Mouse (Mus musculus): Measurements from ENCODE around the gene Eprs. TPM values are rescaled to one million over a fixed set of nuclear protein-coding genes. Genes with fewer than 3 reads are reported as not detected.

Eprs gene
- total and polyA plus RNA-seq, 2 experiments = 11.2 to 100 TPM

DNA sequence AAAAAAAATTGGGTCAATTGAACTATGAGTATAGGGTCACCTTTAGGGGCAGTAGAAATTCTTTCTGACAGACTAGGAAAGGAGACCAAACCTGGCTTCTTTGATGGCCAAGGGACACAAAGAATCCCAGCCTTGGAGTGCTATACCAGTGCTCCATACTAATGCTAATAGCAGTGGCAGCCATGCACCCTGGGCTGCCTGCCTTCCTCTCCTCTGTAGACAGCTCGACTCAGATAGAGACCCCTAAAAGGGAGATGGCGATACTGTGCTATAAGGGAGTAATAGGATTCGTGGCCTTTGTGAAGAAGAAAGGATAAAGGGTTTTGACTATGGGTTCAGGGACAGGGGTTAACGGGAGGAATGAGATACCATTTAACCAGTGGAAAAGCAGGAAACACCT, 91.3 kb downstream of the Eprs start:
- WGBS = 60% methylated on average over 4 of the region's 4 CpGs
- DNase-seq (ENCODE audit: extremely low read depth, low read depth, low spot score) = no peak
- Histone ChIP-seq H3K36me3 (ENCODE audit: control insufficient read depth, insufficient read depth, low read length) (no peaks in the 10 kb centered on the region), H3K79me2 (ENCODE audit: control insufficient read depth, insufficient read depth, low read length) (peaks cover 10% of the 10 kb centered on the region), H3K4me1 (ENCODE audit: control insufficient read depth, insufficient read depth, low read length) (peaks cover 12% of the 10 kb centered on the region), H3K4me3 (ENCODE audit: insufficient read depth, low read depth, low read length) (no peak overlapping the region), H3K27me3 (ENCODE audit: control insufficient read depth, insufficient read depth, low read length) (no peaks in the 10 kb centered on the region), H3K27ac (replicated peaks; ENCODE audit: insufficient read depth, low read depth, low read length) (no peak overlapping the region), H3K9ac (ENCODE audit: low read depth, low read length) (no peak overlapping the region)
- TF ChIP-seq CTCF (IDR thresholded peaks at IDR 0.05; ENCODE audit: low read depth, low read length) = no peak
- TF ChIP-seq POLR2A (IDR thresholded peaks at IDR 0.05; ENCODE audit: extremely low read depth, insufficient read depth, low read length) = no peak

DNA sequence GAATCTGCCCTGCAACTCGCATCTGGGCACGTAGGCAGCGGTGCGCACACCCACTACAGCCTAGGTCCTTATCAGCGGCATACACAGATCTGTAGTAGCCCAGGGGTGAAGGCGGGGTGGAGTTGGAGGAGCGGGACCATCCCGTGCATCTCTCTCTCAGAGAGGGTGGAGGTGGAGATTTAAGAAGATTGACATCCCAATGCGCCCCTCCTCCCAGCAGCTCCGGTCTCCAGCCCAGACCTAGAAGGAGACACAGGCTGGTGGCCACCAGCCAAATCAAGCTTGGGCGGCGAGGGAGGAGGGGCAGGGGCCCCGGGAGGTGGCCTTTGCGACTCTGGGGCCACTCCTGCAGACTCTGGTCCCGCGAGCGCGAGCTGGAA, 91.7 kb downstream of the Eprs start, which contains the start of gene Slc30a10:
Gene Slc30a10 (plus strand): TSS at position 274 of the 380 bp plus-strand sequence.
- peaks cover 10% of the 10 kb centered on the region for H3K79me2 ChIP-seq (ENCODE audit: control insufficient read depth, insufficient read depth, low read length)
- H3K36me3 ChIP-seq (ENCODE audit: control insufficient read depth, insufficient read depth, low read length) = no peaks in the 10 kb centered on the region
- peak within 1 kb of the TSS; percentile 81 for H3K4me3 ChIP-seq (ENCODE audit: insufficient read depth, low read depth, low read length)
- peak; percentile 69 for DNase-seq (ENCODE audit: extremely low read depth, low read depth, low spot score)
- H3K4me1 ChIP-seq (ENCODE audit: control insufficient read depth, insufficient read depth, low read length) = peaks cover 13% of the 10 kb centered on the region
- 2% methylated on average over 18 of the region's 18 CpGs for WGBS
- TF ChIP-seq POLR2A (IDR thresholded peaks at IDR 0.05; ENCODE audit: extremely low read depth, insufficient read depth, low read length) (0 out of 2 replicates have a peak, but pooled peaks have one; percentile 28), CTCF (IDR thresholded peaks at IDR 0.05; ENCODE audit: low read depth, low read length) (no peak)
- peak within 1 kb of the TSS; percentile 84 for H3K27ac ChIP-seq (replicated peaks; ENCODE audit: insufficient read depth, low read depth, low read length)
- H3K9ac ChIP-seq (ENCODE audit: low read depth, low read length) = peak within 1 kb of the TSS; percentile 86
- H3K27me3 ChIP-seq (ENCODE audit: control insufficient read depth, insufficient read depth, low read length) = no peaks in the 10 kb centered on the region

DNA sequence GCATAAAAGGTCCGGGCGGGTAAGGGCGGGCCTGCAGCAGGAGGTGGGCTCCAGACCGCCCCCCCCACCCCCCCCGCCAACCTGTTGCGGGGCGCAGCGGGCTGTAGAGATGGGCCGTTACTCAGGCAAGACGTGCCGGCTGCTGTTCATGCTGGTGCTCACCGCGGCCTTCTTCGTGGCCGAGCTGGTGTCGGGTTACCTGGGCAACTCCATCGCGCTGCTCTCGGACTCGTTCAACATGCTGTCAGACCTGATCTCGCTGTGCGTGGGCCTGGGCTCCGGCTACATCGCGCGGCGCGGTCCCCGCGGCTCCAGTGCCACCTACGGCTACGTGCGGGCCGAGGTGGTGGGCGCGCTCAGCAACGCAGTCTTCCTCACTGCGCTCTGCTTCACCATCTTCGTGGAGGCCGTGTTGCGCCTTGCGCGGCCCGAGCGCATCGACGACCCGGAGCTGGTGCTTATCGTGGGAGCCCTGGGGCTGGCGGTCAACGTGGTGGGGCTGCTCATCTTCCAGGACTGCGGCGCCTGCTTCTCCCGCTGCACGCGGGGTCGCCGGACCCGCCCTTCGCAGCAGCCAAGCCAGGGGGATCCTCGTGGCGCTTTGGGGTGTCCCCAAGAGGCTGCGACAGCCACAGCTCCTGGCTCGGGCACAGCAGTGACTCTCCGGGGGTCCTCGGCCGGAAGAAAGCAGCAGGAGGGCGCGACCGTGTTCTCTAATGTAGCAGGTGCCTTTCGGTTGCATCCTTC, 92.3 kb downstream of the Eprs start:
- Histone ChIP-seq H3K4me1 (ENCODE audit: control insufficient read depth, insufficient read depth, low read length) (peaks cover 16% of the 10 kb centered on the region), H3K9ac (ENCODE audit: low read depth, low read length) (peak overlapping the region; percentile 86), H3K79me2 (ENCODE audit: control insufficient read depth, insufficient read depth, low read length) (peaks cover 15% of the 10 kb centered on the region), H3K27me3 (ENCODE audit: control insufficient read depth, insufficient read depth, low read length) (no peaks in the 10 kb centered on the region), H3K36me3 (ENCODE audit: control insufficient read depth, insufficient read depth, low read length) (no peaks in the 10 kb centered on the region), H3K27ac (replicated peaks; ENCODE audit: insufficient read depth, low read depth, low read length) (peak overlapping the region; percentile 84), H3K4me3 (ENCODE audit: insufficient read depth, low read depth, low read length) (peak overlapping the region; percentile 81)
- DNase-seq (ENCODE audit: extremely low read depth, low read depth, low spot score) = peak; percentile 49
- no peak for TF ChIP-seq POLR2A (IDR thresholded peaks at IDR 0.05; ENCODE audit: extremely low read depth, insufficient read depth, low read length)
- no peak for TF ChIP-seq CTCF (IDR thresholded peaks at IDR 0.05; ENCODE audit: low read depth, low read length)
- 1% methylated on average over 71 of the region's 71 CpGs for WGBS

DNA sequence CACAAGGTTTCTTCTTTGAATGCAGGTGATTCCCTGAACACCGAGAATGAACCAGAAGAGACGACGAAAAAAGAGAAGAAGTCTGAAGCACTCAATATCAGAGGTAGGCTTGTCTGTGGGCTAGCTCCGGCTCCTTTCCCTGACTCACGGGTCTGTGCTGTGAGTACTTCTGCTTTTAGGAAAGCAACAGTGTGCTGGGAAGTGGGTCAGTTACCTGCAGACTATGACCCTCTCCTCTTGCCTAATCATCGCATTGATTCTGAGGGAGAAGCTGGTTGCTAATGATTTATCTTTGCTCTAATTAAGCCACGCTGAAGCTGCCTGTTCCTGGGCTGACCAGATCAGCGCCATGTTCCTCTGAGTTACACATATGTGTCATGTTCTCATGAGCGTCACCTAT, 93.5 kb downstream of the Eprs start:
- no peak overlapping the region for H3K9ac ChIP-seq (ENCODE audit: low read depth, low read length)
- TF ChIP-seq POLR2A (IDR thresholded peaks at IDR 0.05; ENCODE audit: extremely low read depth, insufficient read depth, low read length) = no peak
- no peak for TF ChIP-seq CTCF (IDR thresholded peaks at IDR 0.05; ENCODE audit: low read depth, low read length)
- DNase-seq (ENCODE audit: extremely low read depth, low read depth, low spot score) = peak; percentile 99
- peaks cover 22% of the 10 kb centered on the region for H3K4me1 ChIP-seq (ENCODE audit: control insufficient read depth, insufficient read depth, low read length)
- 24% methylated on average over 9 of the region's 9 CpGs for WGBS
- peak overlapping the region; percentile 81; the same call in 1 of the 2 replicates for H3K4me3 ChIP-seq (ENCODE audit: insufficient read depth, low read depth, low read length)
- H3K79me2 ChIP-seq (ENCODE audit: control insufficient read depth, insufficient read depth, low read length) = peaks cover 17% of the 10 kb centered on the region
- H3K27ac ChIP-seq (replicated peaks; ENCODE audit: insufficient read depth, low read depth, low read length) = peak overlapping the region; percentile 84
- H3K27me3 ChIP-seq (ENCODE audit: control insufficient read depth, insufficient read depth, low read length) = no peaks in the 10 kb centered on the region
- H3K36me3 ChIP-seq (ENCODE audit: control insufficient read depth, insufficient read depth, low read length) = no peaks in the 10 kb centered on the region; the same call in 1 of the 2 replicates

DNA sequence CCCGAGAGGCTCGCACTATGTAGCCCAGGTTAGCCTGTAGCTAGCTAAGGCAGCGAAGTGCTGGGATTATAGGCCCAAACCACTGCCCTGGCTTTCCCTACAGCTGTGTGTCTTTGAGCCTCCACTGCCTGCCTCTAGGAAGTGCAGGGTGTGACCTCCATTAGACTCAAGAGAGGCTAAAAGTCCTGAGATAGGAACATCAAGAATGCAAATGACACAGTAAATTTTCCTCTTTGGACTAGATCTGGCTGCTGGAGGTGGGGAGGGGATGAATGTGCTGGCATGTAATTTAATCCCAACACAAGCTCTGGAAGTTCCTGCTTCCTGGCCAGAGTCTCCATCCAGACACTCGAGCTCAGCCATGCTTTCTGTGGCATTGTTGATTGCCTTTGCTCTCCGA, 97.3 kb downstream of the Eprs start:
- no peaks in the 10 kb centered on the region for H3K27me3 ChIP-seq (ENCODE audit: control insufficient read depth, insufficient read depth, low read length)
- peaks cover 17% of the 10 kb centered on the region for H3K79me2 ChIP-seq (ENCODE audit: control insufficient read depth, insufficient read depth, low read length)
- H3K4me3 ChIP-seq (ENCODE audit: insufficient read depth, low read depth, low read length) = no peak overlapping the region
- peaks cover 37% of the 10 kb centered on the region for H3K4me1 ChIP-seq (ENCODE audit: control insufficient read depth, insufficient read depth, low read length)
- no peak overlapping the region for H3K9ac ChIP-seq (ENCODE audit: low read depth, low read length)
- 86% methylated on average over 5 of the region's 5 CpGs for WGBS
- TF ChIP-seq CTCF (IDR thresholded peaks at IDR 0.05; ENCODE audit: low read depth, low read length) (no peak), POLR2A (IDR thresholded peaks at IDR 0.05; ENCODE audit: extremely low read depth, insufficient read depth, low read length) (no peak)
- H3K36me3 ChIP-seq (ENCODE audit: control insufficient read depth, insufficient read depth, low read length) = peaks cover 14% of the 10 kb centered on the region; the same call in 1 of the 2 replicates
- H3K27ac ChIP-seq (replicated peaks; ENCODE audit: insufficient read depth, low read depth, low read length) = no peak overlapping the region
- no peak for DNase-seq (ENCODE audit: extremely low read depth, low read depth, low spot score)

DNA sequence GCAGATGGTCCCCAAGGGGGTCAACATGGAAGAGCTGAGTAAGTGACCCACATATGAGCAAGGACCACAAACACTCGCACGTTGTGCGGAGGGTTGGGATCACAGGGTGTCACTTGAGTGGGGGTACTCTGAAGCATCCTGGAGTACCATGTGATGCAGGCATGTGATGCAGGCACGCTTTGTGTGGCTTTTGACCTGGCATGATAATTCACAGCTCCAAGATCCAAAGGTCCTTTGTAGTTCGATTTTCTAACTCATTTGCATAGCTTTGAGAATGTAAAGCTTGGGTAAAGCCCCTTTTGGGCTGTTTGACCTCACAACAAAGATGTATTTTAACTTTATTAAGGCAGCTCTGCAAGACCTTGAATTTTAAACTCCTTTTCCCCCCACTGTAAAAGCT, 100.0 kb downstream of the Eprs start:
- 42% methylated on average over 5 of the region's 5 CpGs for whole genome bisulfite sequencing
- DNase-seq (ENCODE audit: extremely low read depth, low read depth, low spot score) = peak; percentile 67
- H3K36me3 ChIP-seq (ENCODE audit: control insufficient read depth, insufficient read depth, low read length) = peaks cover 18% of the 10 kb centered on the region; the same call in 1 of the 2 replicates
- no peak overlapping the region for H3K4me3 ChIP-seq (ENCODE audit: insufficient read depth, low read depth, low read length)
- H3K79me2 ChIP-seq (ENCODE audit: control insufficient read depth, insufficient read depth, low read length) = peaks cover 13% of the 10 kb centered on the region
- H3K4me1 ChIP-seq (ENCODE audit: control insufficient read depth, insufficient read depth, low read length) = peaks cover 32% of the 10 kb centered on the region
- H3K27me3 ChIP-seq (ENCODE audit: control insufficient read depth, insufficient read depth, low read length) = no peaks in the 10 kb centered on the region
- TF ChIP-seq CTCF (IDR thresholded peaks at IDR 0.05; ENCODE audit: low read depth, low read length) (no peak), POLR2A (IDR thresholded peaks at IDR 0.05; ENCODE audit: extremely low read depth, insufficient read depth, low read length) (no peak)
- H3K27ac ChIP-seq (replicated peaks; ENCODE audit: insufficient read depth, low read depth, low read length) = no peak overlapping the region
- no peak overlapping the region for H3K9ac ChIP-seq (ENCODE audit: low read depth, low read length)

Data from liver, adult 2 months (tissue).